Mouse (Mus musculus): ENCODE measurements at regions not wholly inside any gene's neighbourhood (a gene's known extent, or its start where the extent isn't known, plus 50 kb on each side); places are given as distances from the start of the nearest gene placed in this dataset.

DNA sequence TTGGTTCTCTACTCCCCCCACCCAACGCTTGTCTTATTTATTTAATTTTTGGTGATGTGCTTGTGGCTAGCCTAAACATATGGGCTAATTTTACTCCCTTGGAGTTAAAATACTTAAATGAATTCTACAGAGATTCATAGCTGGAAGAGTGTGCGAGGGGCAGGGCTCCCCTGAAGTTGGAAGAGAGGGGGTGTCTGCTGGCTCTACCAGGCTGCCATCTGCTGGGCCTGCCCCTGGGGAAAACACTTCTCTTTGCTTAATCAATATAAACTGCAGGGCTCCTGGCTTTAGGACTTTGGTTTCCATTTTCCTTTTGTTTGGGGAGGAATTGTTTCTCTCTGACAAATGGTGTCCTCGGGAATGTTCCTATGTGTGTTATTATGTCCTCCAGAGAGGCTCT is 92.5 kb upstream of the Kcnd3 start:
- TF ChIP-seq CTCF (IDR thresholded peaks at IDR 0.05; ENCODE audit: insufficient read depth, low read length) (no peak), POLR2A (IDR thresholded peaks at IDR 0.05; ENCODE audit: borderline replicate concordance, extremely low read depth, low read depth, low read length) (no peak)

Data from lung, adult 2 months (tissue).